Mouse (Mus musculus) lung, postnatal 10 days (tissue): Measurements from ENCODE around the gene Gm26620.

Experiments
- DNase-seq: peaks from one replicate; pipeline ENCODE4 v3.0.0; 2021

Gene Gm26620

GRCm38 (mm10) chr1:170871402-170871801 is 13.5 kb upstream of the Gm26620 start:
- no peak for DNase-seq

DNA sequence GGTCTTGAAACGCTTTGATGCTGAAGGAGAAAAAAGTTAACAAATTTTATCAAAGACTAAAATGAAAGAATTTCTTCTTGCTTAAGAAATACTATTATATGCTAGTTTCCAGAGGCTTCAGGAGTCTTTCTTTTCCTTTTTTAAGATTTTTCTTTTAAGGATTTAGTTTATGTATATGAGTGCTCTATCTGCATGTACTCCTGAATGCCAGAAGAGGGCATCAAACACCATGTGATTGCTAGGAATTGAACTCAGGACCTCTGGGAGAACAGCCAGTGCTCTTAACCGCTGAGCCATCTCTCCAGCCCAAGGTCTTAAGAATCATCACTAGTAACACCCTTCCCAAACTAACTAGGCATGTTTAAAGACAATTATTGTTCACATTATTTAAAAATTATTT is 12.9 kb upstream of the Gm26620 start:
- no peak for DNase-seq

- no peak for DNase-seq
Observed at GRCm38 (mm10) chr1:170875676-170876075, 9.2 kb upstream of the Gm26620 start.

DNA sequence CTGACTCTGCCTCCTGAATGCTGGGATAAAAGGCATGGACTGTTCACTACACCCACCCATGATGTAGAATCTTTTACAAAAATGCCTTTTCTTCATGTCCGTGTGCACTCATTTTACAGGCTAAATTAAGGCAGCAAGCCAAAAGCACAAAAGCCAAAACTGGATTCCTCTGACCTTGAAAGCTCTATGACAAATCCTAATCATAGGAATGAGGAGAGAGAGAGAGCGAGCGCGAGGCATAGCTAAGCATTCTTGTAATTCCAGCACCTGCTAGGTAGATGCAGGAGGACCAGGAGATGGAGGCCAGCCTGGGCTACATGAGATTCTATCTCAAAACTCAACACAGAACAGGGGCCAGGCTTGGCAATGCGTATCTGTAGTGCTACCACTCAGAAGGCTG is 8.0 kb upstream of the Gm26620 start:
- no peak for DNase-seq

- DNase-seq, result no peak
Observed at GRCm38 (mm10) chr1:170882915-170883485, 1.9 kb upstream of the Gm26620 start.

GRCm38 (mm10) chr1:170884390-170884789 is 475 bp upstream of the Gm26620 start:
- no peak for DNase-seq

DNA sequence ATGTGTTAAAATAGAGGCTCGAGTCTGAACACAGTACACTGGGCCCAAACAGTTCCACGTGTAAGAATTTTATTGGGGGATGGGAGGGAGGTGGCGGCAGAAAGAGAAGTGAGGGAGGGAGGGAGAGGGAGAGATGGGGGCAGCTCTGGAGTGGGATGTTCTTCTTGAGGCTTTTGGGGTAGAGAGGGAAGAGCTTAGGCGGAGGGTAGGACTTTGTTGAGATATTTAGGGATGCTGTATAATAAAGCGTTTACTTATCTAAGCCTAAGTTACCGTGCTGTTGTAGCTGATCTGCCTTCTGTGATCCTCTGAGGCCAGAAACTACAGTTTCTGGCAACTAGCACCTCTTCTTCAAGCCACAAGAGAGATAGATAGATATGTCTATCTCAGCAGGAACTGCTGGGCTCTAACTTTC is 1.2 kb downstream of the Gm26620 start:
- DNase-seq, result no peak

- DNase-seq, result no peak
Observed at GRCm38 (mm10) chr1:170889310-170889709, 4.4 kb downstream of the Gm26620 start.

DNA sequence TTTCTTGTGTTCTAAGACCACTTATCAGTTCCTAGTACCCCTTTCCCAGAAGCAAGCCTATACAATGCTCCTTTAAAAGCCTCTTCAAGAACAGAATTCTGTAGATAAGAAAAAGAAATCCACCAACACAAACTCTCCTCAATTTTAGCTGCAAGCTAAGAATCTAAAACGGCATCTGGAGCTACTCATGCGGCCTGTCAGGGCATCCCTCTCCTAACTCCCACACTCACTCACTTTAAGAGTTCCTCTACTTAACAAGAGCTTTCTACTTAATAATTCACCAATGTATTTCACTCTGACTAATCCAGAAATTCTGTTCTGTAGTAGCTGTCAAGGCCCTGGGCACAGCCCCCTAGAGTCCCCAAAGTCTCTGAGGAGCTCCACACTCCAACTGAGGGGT is 6.8 kb downstream of the Gm26620 start:
- no peak for DNase-seq

DNA sequence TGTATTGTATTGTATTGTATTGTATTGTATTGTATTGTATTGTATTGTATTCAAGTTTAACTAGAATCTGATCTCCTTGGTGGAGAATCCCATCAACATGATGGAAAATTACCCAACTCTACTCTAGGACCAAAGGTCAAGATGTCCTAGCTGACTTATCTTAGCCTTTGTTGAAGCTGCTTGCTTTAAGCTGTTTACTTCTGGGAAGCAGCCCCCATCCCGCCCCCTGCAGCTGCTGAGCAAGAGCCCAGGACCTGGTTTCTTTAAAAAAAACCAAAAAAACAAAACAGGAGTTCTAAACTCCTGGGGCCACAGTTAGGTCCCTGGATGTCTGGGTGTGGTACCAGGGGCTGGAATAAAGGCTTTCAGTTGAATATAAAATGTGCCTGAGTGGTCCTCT is 7.4 kb downstream of the Gm26620 start:
- no peak for DNase-seq

- DNase-seq, result peak; percentile 35
Observed at GRCm38 (mm10) chr1:170894603-170895602, 10.0 kb downstream of the Gm26620 start.

- no peak for DNase-seq
Observed at GRCm38 (mm10) chr1:170896651-170897281, 11.9 kb downstream of the Gm26620 start.

DNA sequence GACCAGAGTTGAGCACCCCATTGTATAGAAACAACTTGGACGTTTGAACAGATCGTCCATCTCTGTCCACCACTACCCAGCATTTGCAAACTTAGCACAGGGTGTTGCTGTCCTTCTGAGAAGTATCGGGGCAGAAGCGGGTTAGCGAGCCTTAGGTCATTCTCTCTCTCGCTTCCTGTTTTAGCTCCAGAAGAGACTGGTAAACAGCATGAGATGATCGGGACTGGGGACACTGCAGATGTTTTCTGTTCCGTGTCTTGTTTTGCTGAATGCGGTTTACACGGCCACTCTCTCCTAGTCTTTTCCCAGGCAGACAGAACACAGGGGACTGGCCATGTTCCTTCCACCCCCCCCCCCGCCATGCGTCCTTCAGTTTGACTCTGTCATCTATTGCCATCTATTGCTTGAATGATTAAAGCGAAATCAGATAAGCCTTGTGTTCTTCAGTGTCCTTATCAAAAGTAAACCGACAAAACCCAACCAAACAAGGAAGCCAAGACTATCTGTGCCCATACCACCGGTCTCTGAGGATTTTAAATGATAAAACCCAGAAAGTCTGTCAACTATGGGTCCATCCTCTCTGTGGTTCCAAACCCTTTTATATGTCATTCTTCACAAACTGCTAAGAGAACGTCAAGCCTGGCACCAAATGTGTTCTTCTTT is 13.7 kb downstream of the Gm26620 start:
- DNase-seq, result no peak

- DNase-seq, result peak; percentile 75
Observed at GRCm38 (mm10) chr1:170900799-170901467, 16.1 kb downstream of the Gm26620 start.

DNA sequence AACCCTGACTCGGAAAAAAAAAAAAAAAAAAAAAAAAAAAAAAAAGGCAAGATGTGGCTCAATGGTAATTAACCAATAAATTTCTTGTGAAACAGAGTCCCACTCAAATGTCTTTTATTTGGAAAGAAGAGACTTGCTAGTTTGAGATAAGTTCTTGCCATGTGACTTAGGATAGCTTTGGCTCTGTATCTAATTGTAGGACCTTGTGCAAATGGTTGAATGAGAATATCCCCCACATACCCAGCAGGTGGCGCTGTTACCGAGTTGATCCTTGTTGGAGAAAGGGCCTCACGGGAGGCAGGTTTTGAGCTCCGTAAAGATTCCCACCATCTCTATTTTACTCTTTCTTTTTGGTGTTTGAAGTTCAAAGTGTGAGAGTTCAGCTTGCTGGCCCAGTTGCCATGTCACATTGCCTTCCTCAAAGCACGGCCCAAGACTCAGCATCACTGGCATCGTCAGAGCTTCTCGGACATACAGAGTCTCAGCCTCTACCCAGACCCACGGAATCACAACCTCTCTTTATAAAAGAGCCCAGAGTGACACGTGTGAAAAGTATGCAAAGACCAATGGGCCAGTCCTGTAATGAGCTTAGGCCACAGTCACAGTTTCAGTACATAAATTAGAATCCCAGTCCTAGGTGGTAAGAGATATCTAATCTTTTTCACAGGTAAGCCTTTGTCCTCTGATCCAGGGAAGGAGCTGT is 16.8 kb downstream of the Gm26620 start:
- DNase-seq, result peak; percentile 90

DNA sequence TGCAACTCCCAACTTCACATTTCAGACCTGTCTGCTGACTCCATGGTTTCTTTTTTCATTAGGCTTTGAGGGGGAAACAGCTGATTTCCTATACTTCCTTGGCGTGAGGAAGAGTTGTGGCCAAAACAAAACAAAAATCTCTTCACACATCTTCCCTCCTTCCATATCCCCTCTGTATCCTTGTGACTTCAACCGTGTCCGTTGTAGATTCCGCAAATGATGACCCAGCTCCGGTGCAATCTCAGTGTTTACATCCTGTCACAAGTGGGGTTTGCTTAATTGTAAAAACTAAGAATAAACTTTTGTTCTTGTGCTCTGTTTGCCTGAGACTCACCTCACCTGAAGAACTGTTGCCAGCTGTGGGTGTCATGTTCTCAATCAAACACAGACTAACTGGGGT is 18.6 kb downstream of the Gm26620 start:
- no peak for DNase-seq

DNA sequence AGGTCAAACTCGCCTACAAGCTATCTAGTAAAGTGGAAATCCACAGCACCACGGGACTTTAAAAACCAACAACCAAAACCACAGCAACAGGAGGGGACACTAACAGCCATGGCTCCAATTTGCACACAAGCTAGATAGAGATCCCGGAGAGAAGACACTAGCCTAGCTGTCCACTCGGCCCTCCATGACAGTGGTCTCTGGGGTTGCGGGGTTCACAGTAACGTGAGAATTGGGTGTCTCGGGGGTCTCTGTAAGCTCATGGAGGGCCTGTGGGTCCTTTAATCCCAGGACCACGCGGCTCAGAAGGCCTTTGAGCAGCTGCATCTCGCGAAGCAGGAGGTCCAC is 22.2 kb downstream of the Gm26620 start:
- no peak for DNase-seq

GRCm38 (mm10) chr1:170907456-170908191 is 22.8 kb downstream of the Gm26620 start:
- DNase-seq, result peak; percentile 22

DNA sequence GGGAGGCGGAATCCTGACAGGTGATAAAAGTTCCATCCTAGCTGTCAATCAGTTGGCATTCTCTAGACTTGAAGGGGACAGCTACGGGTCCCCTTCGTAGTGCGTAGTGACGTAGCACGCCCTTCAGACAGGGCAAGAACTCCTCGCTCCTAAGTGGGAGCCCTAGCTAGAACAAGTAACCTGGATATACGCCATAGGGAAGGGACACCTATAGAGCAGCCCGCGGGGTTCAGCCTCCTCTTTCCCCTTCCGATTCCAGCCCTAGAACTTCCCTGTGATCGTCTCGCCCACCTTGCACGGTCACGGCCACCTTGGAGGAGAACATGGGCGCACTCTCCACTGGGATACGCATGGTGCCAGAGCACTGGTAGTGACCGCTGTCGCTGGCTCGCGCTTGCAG is 23.5 kb downstream of the Gm26620 start:
- no peak for DNase-seq

DNA sequence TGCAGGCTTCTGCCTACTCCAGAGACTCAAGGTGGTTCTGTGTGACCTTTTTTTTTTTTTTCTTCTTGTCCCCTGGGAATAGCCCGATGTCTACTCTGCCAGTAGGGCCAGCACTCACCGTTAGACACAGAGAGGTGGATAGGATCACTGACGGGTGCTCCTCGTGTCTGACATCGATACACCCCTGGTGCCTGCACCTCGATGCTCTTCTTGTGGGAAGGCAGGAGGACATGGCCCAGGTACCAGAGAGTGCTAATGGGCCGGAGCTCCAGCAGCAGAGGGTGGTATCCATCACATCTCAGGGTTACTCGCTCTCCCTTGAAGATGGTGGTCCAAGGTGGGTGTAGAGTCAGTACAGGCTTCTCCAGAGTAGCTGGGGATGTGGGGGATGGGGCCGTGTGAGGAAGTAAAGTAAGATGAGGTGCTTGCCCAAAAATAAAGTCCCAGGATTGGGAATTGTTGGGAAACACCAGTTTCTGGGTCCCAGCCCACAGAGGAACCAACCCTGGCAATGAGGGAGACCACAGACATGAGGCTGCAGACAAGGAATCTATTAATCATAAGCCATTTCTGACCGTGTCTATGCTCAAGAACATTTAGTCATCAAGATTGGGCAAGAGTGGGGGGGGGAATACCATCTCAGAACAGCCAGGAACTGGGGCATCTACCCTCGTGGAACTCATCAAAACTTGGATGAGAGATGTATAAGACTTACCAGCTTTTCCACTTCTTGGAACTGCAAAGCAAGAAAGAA is 27.2 kb downstream of the Gm26620 start:
- no peak for DNase-seq
